Mouse (Mus musculus) olfactory bulb, adult 2 months (tissue): ENCODE results near the gene Nat9. TPM values are rescaled to one million over a fixed set of nuclear protein-coding genes. Genes with fewer than 3 reads are reported as not detected.

Source experiments
- H3K27ac ChIP-seq: fragments of 200-500 bp; 2 replicates; pipeline ENCODE4 v1.5.1; 2012; ENCODE audit warnings: low read depth, low read length; ENCODE audit not compliant: insufficient read depth
- H3K4me1 ChIP-seq: fragments of 200-500 bp; 2 replicates; pipeline ENCODE4 v1.6.1; 2012; ENCODE audit warnings: low read length; ENCODE audit not compliant: control insufficient read depth, insufficient read depth
- H3K4me3 ChIP-seq: fragments of 200-500 bp; 2 replicates; pipeline ENCODE4 v1.5.1; 2012; ENCODE audit warnings: mild to moderate bottlenecking, low read depth, low read length, moderate library complexity; ENCODE audit not compliant: insufficient read depth
- CTCF ChIP-seq: fragments of 200-500 bp; IDR thresholded peaks from 2 replicates; pipeline ENCODE4 v1.5.1; 2012; ENCODE audit warnings: low read depth, mild to moderate bottlenecking, low read length, moderate library complexity; ENCODE audit not compliant: insufficient read depth
- POLR2A ChIP-seq: fragments of 200-500 bp; IDR thresholded peaks from 2 replicates; pipeline ENCODE4 v1.6.1; 2012; ENCODE audit warnings: mild to moderate bottlenecking, low read depth, low read length, moderate library complexity; ENCODE audit not compliant: insufficient read depth
- WGBS: fragments of 180-500 bp; shearing (Covaris S2); methylation state at CpG from one replicate; pipeline ENCODE4 v1.1.7; 2018; 5-methylcytosine and 5-hydroxymethylcytosine counted together
- polyA plus RNA-seq: library from polyadenylated mRNA; stranded (reverse); fragments of >200 nt; gene quantifications from 2 replicates; pipeline ENCODE4 v1.2.4, GENCODE M21; 2012; ENCODE audit warnings: low replicate concordance; ENCODE audit not compliant: missing spikeins, insufficient read depth, insufficient read length

Gene Nat9
- polyA plus RNA-seq, 1 experiment: not detected

GRCm38 (mm10) chr11:115150741-115151254, 36.9 kb downstream of the Nat9 start:
- Histone ChIP-seq H3K4me1 (peaks cover 7% of the 10 kb centered on the region; the same call in 1 of the 2 replicates), H3K4me3 (no peak overlapping the region), H3K27ac (no peak overlapping the region)
- TF ChIP-seq POLR2A: no peak
- no peak for TF ChIP-seq CTCF
- 87% methylated on average over 6 of the region's 6 CpGs for WGBS

GRCm38 (mm10) chr11:115147813-115148212, 39.8 kb downstream of the Nat9 start:
- Histone ChIP-seq H3K27ac (no peak overlapping the region), H3K4me1 (no peaks in the 10 kb centered on the region), H3K4me3 (no peak overlapping the region)
- WGBS: 71% methylated on average over 4 of the region's 4 CpGs
- no peak for TF ChIP-seq CTCF
- no peak for TF ChIP-seq POLR2A

GRCm38 (mm10) chr11:115141970-115142369, 45.7 kb downstream of the Nat9 start:
- TF ChIP-seq CTCF (no peak), POLR2A (no peak)
- H3K27ac ChIP-seq: no peak overlapping the region
- H3K4me3 ChIP-seq: no peak overlapping the region
- no peaks in the 10 kb centered on the region for H3K4me1 ChIP-seq
- 92% methylated on average over 2 of the region's 2 CpGs for WGBS

GRCm38 (mm10) chr11:115138597-115139262, 48.9 kb downstream of the Nat9 start:
- TF ChIP-seq CTCF (no peak), POLR2A (no peak)
- no peak overlapping the region for H3K4me3 ChIP-seq
- no peak overlapping the region for H3K27ac ChIP-seq
- no peaks in the 10 kb centered on the region for H3K4me1 ChIP-seq
- 83% methylated on average over 5 of the region's 5 CpGs for WGBS

- Histone ChIP-seq H3K27ac (no peak within 1 kb of the TSS), H3K4me1 (no peaks in the 10 kb centered on the region), H3K4me3 (no peak within 1 kb of the TSS)
- 81% methylated on average over 8 of the region's 8 CpGs for WGBS
- TF ChIP-seq POLR2A (no peak), CTCF (no peak)
Observed at GRCm38 (mm10) chr11:115133800-115134199, 53.9 kb downstream of the Nat9 start, which contains the start of gene Cd300lf. TSS of gene Cd300lf (minus strand) at chr11:115133992.

Other genes with a start within 250 kb of the Nat9 start
- gene Cd300c, start 218.7 kb downstream of the Nat9 start, polyA plus RNA-seq: not detected in 2 replicates
- gene Cd300ld, start 197.9 kb downstream of the Nat9 start, polyA plus RNA-seq: not detected in 2 replicates
- not detected in 2 replicates for gene Cd300c2, start 186.0 kb downstream of the Nat9 start, polyA plus RNA-seq
- not detected in 2 replicates for gene Cd300ld2, start 171.7 kb downstream of the Nat9 start, polyA plus RNA-seq
- not detected in 2 replicates for gene Cd300ld4, start 160.8 kb downstream of the Nat9 start, polyA plus RNA-seq
- gene Cd300ld5, start 150.1 kb downstream of the Nat9 start, polyA plus RNA-seq: not detected in 2 replicates
- gene Cd300ld3, start 139.4 kb downstream of the Nat9 start, polyA plus RNA-seq: not detected in 2 replicates
- not detected in 2 replicates for gene Cd300e, start 125.7 kb downstream of the Nat9 start, polyA plus RNA-seq
- gene Rab37, start 96.4 kb downstream of the Nat9 start, polyA plus RNA-seq: not detected in 2 replicates
- gene Cd300lf, start 53.9 kb downstream of the Nat9 start, polyA plus RNA-seq: not detected in 2 replicates
- gene Slc9a3r1, start 24.5 kb downstream of the Nat9 start, polyA plus RNA-seq: 241 TPM in 1 of 2 replicates, not detected in the other
- not detected in 2 replicates for gene Tmem104, start 372 bp downstream of the Nat9 start, polyA plus RNA-seq
- gene Grin2c, start 79.4 kb upstream of the Nat9 start, polyA plus RNA-seq: not detected in 2 replicates
- gene Fdxr, start 89.2 kb upstream of the Nat9 start, polyA plus RNA-seq: not detected in 2 replicates
- gene Fads6, start 109.8 kb upstream of the Nat9 start, polyA plus RNA-seq: not detected in 2 replicates
- gene Otop2, start 119.3 kb upstream of the Nat9 start, polyA plus RNA-seq: not detected in 2 replicates
- not detected in 2 replicates for gene Ush1g, start 134.2 kb upstream of the Nat9 start, polyA plus RNA-seq
- gene Otop3, start 146.9 kb upstream of the Nat9 start, polyA plus RNA-seq: not detected in 2 replicates
- not detected in 2 replicates for gene Hid1, start 179.9 kb upstream of the Nat9 start, polyA plus RNA-seq
- not detected in 2 replicates for gene Cdr2l, start 194.1 kb upstream of the Nat9 start, polyA plus RNA-seq
- gene Mrpl58, start 215.9 kb upstream of the Nat9 start, polyA plus RNA-seq: not detected in 2 replicates
- gene Atp5h, start 232.1 kb upstream of the Nat9 start, polyA plus RNA-seq: not detected in 2 replicates
- gene Kctd2, start 232.3 kb upstream of the Nat9 start, polyA plus RNA-seq: not detected in 2 replicates